Mouse (Mus musculus) frontal cortex, postnatal 10 days (tissue): Measurements from ENCODE around the gene Slc2a4.

Experiments
- DNase-seq, 2 experiments: peaks; one replicate each; pipeline ENCODE4 v3.0.0; 2022; ENCODE audit warnings: low spot score in 2 of 2, mixed read lengths in 1 of 2

The Slc2a4 gene

GRCm38 (mm10) chr11:69901406-69901846 is 46.6 kb downstream of the Slc2a4 start:
- peak; percentile 97 to 98 for DNase-seq

GRCm38 (mm10) chr11:69900471-69901405 is 47.2 kb downstream of the Slc2a4 start, which contains the start of the genes 2810408A11Rik and Neurl4:
Gene 2810408A11Rik, minus strand, starts transcription at chr11:69900987.
Gene Neurl4, plus strand, starts transcription at chr11:69901072.
- DNase-seq, result peak; percentile 86 to 88

- no peak for DNase-seq
Measured at GRCm38 (mm10) chr11:69899870-69900269, 48.1 kb downstream of the Slc2a4 start.

GRCm38 (mm10) chr11:69895291-69895690 is 52.7 kb downstream of the Slc2a4 start, which contains the start of gene Acap1:
Gene Acap1, minus strand, starts transcription at chr11:69895539.
- no peak for DNase-seq

- no peak for DNase-seq
Measured at GRCm38 (mm10) chr11:69894671-69895070, 53.3 kb downstream of the Slc2a4 start.
